Mouse (Mus musculus) hindbrain, embryonic 14.5 days (tissue): ENCODE data around the gene Atp6v1c2. TPM values are rescaled to one million over a fixed set of nuclear protein-coding genes. Genes with fewer than 3 reads are reported as not detected.

ENCODE experiments used
- ATAC-seq: fragments of 200-750 bp; cut with Nextera tagmentation; 2 replicates; pipeline ENCODE4 v1.8.0; 2017; ENCODE audit warnings: moderate number of reproducible peaks, mild to moderate bottlenecking, moderate TSS enrichment, moderate library complexity; ENCODE audit not compliant: low FRiP score
- DNase-seq: peaks from one replicate; pipeline ENCODE4 v3.0.0-alpha.2; 2015; ENCODE audit warnings: low spot score
- H3K27ac ChIP-seq: fragments of 300-500 bp; sonication (generic); 2 replicates; pipeline ENCODE4 v1.5.1; 2014; ENCODE audit warnings: mild to moderate bottlenecking, moderate library complexity
- H3K27me3 ChIP-seq: fragments of 300-500 bp; sonication (generic); 2 replicates; pipeline ENCODE4 v1.6.1; 2014; ENCODE audit warnings: mild to moderate bottlenecking, low read length, mixed read lengths; ENCODE audit not compliant: control insufficient read depth, insufficient read depth
- H3K36me3 ChIP-seq: fragments of 300-500 bp; sonication (generic); replicated peaks from 2 replicates; pipeline ENCODE4 v1.6.1; 2014; ENCODE audit not compliant: control insufficient read depth, insufficient read depth
- H3K4me1 ChIP-seq: fragments of 300-500 bp; sonication (generic); replicated peaks from 2 replicates; pipeline ENCODE4 v1.6.1; 2014; ENCODE audit warnings: antibody characterized with exemption, low read length, mixed read lengths; ENCODE audit not compliant: control insufficient read depth, insufficient read depth
- H3K4me2 ChIP-seq: fragments of 300-500 bp; sonication (generic); replicated peaks from 2 replicates; pipeline ENCODE4 v1.6.1; 2014; ENCODE audit warnings: mild to moderate bottlenecking, moderate library complexity
- H3K4me3 ChIP-seq: fragments of 300-500 bp; sonication (generic); replicated peaks from 2 replicates; pipeline ENCODE4 v1.5.1; 2014; ENCODE audit warnings: mild to moderate bottlenecking, low read length
- H3K9ac ChIP-seq: fragments of 300-500 bp; sonication (generic); 2 replicates; pipeline ENCODE4 v1.6.1; 2014
- H3K9me3 ChIP-seq: fragments of 300-500 bp; sonication (generic); 2 replicates; pipeline ENCODE4 v1.6.1; 2016; ENCODE audit warnings: low read length; ENCODE audit not compliant: control insufficient read depth
- WGBS: fragments of 180-500 bp; shearing (Covaris S2); extraction: QIAGEN DNeasy Blood & Tissue Kit; methylation state at CpG from one replicate; pipeline ENCODE4 v1.1.7; 2014; 5-methylcytosine and 5-hydroxymethylcytosine counted together
- polyA plus RNA-seq: library from polyadenylated mRNA; unstranded; fragments of >200 nt; fragmentation: Nextera tagmentation; extraction: Ambion mirVana; gene quantifications from 2 replicates; pipeline ENCODE4 v1.2.1, GENCODE M21; 2014

Atp6v1c2 gene
- 0.55 and 0.67 TPM in 2 replicates for polyA plus RNA-seq

DNA sequence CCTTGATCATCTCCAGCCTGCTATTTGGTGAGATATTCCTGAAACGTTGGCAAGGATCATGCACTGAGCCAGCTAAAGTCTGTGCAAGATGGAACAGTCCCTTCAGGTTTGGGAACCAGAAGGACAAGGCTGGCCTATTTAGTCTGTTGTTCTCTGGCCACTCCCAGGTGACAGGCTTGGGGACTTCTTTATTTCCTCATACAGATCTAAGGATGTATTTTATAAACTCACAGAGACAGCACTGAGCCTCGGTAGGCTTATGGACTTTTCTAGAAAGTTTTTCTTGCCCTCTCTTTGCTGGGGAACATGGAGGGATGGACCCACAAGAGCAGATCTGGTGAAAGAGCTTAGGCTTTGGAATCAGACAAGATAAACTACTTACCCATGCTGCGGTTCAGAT, at the start of gene Atp6v1c2:
Gene Atp6v1c2, minus strand, starts transcription at position 101 of the 400 bp plus-strand sequence.
- Histone ChIP-seq H3K27me3 (peaks cover 11% of the 10 kb centered on the region), H3K4me2 (no peak within 1 kb of the TSS), H3K27ac (no peak within 1 kb of the TSS), H3K36me3 (no peaks in the 10 kb centered on the region), H3K4me1 (0 out of 2 replicates have a peak, but pooled peaks cover 7% of the 10 kb centered on the region), H3K9ac (no peak within 1 kb of the TSS), H3K4me3 (no peak within 1 kb of the TSS), H3K9me3 (no peaks in the 10 kb centered on the region)
- 88% methylated on average over 3 of the region's 3 CpGs for WGBS
- DNase-seq (no peak), ATAC-seq (no peak)

DNA sequence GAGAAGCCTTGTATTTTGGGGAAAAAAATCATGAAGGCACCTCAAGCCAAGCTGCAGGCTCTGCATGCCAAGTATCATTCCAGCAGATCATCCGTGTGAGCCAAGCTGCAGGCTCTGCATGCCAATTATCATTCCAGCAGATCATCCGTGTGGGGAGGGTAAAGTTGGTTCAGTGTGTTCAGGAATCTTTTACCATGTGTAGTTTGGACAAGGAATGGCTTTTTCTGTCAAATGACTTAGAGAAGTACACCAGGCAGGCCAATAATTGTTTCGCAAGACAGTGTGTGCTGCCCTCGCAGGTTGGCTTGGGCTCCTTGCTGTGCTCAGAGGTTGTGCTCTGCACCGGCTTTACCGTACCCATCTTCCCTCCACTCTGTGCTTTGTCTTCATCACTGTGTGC, 47.4 kb upstream of the Atp6v1c2 start:
- Histone ChIP-seq H3K27me3 (no peaks in the 10 kb centered on the region), H3K27ac (no peak overlapping the region), H3K36me3 (peaks cover 94% of the 10 kb centered on the region), H3K4me3 (no peak overlapping the region), H3K4me1 (no peaks in the 10 kb centered on the region), H3K4me2 (no peak overlapping the region), H3K9me3 (no peaks in the 10 kb centered on the region), H3K9ac (no peak overlapping the region)
- 92% methylated on average over 6 of the region's 6 CpGs for WGBS
- ATAC-seq = no peak
- no peak for DNase-seq

DNA sequence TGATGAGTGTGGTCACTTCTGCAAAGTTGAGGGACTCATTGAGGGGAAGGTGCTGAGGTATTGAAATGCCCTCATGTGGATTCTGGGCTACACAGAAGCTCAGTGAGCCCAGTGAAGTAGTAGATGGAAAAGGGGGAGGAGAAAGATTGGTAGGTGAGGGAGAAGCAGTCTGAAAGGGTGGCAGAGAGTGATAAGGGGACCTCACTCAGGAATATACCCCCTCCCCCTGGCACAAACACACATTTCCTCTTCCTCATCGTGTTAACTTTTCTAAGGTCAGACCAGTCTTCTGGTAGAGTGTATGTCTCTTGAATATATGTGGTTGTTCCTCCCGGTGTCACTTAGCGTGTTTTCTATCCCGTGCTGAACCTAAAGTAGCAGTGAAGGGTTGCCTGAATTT, 46.1 kb upstream of the Atp6v1c2 start:
- DNase-seq (no peak), ATAC-seq (no peak)
- Histone ChIP-seq H3K4me1 (no peaks in the 10 kb centered on the region), H3K27me3 (no peaks in the 10 kb centered on the region), H3K9ac (no peak overlapping the region), H3K27ac (no peak overlapping the region), H3K4me2 (no peak overlapping the region), H3K4me3 (no peak overlapping the region), H3K9me3 (no peaks in the 10 kb centered on the region), H3K36me3 (peaks cover 96% of the 10 kb centered on the region)
- 94% methylated on average over 4 of the region's 4 CpGs for WGBS

DNA sequence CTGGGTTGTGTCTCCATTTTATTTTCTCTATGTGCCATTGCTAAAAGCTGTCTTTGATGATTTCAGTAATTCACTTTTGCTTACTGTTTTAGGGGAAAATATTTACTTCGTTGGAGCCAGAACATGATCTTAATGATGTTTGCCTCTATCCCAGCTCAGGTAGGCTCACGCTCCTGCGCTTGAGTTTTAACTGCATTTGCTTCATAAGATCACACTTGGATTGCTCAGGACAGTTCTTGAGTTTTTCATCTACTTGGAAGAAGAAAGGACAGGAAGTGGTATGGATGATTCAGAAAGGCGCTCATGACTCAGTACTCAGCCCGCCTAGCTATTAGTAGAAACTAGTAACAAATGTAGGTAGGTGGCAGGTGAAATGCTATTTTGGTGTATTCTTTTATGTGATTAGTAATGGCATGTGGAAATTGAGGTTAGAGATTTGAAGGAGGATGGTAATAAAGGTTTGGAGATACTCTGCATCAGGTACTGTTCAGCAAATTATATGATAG, 44.4 kb upstream of the Atp6v1c2 start:
- H3K9me3 ChIP-seq = no peaks in the 10 kb centered on the region
- no peak overlapping the region for H3K4me3 ChIP-seq
- H3K27me3 ChIP-seq = no peaks in the 10 kb centered on the region
- DNase-seq (no peak), ATAC-seq (no peak)
- H3K9ac ChIP-seq = no peak overlapping the region
- H3K27ac ChIP-seq = no peak overlapping the region
- 99% methylated on average over 5 of the region's 5 CpGs for WGBS
- H3K36me3 ChIP-seq = peaks cover 92% of the 10 kb centered on the region
- H3K4me2 ChIP-seq = no peak overlapping the region
- H3K4me1 ChIP-seq = no peaks in the 10 kb centered on the region

DNA sequence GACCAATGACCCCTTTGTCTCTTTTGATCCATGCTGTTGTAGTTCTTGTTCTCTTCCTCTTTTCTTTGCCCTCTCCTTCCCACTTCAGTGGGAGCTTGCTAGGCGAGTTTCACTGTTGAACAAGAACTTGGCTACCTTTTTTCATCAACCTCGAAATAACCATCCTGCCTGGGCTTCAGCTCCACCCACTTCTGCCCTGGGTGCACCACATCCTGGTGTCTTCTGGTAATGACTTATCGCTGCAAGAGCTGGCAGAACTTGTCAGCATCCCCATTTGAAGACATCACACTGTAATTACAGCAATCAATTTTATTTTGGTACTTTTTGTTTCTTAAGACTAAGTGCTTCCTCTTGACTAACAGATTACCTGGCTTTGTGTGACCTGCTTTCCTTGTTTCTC, 43.5 kb upstream of the Atp6v1c2 start:
- no peak overlapping the region for H3K4me3 ChIP-seq
- H3K9ac ChIP-seq = no peak overlapping the region
- DNase-seq = no peak
- no peak for ATAC-seq
- no peaks in the 10 kb centered on the region for H3K4me1 ChIP-seq
- no peak overlapping the region for H3K27ac ChIP-seq
- no peaks in the 10 kb centered on the region for H3K27me3 ChIP-seq
- H3K9me3 ChIP-seq = no peaks in the 10 kb centered on the region
- 88% methylated on average over 3 of the region's 3 CpGs for WGBS
- H3K4me2 ChIP-seq = no peak overlapping the region
- H3K36me3 ChIP-seq = peaks cover 92% of the 10 kb centered on the region

DNA sequence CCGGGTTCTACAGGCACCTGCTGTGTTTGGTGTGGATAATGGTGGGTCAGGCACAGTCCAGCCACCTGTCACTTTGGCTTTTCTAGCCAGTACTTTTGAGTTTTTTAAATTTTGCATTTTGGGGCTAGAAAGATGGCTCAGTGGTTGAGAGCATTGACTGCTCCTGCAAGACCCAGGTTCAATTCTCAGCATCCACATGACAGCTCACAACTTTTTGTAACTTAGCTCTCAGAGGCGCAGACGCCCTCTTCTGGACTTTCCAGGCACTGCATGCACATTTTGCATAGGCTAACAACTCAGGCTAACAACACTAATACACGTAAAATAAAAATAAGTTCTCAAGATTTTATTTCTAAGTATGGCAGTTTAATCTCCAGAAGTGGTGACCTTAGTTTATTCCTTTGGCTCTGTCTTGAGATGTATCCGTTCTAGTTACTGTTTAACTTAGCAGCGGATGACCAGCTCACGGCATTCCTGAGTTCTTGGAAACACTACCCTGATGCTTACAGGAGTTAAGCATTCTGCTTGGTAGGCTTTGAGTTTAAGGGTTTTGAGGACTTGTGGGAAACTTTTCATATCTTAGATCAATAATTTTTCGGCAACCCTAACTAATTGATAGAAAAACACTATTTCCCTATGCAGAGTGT, 42.6 kb upstream of the Atp6v1c2 start:
- H3K36me3 ChIP-seq = peaks cover 87% of the 10 kb centered on the region
- no peak overlapping the region for H3K4me2 ChIP-seq
- ATAC-seq (no peak), DNase-seq (no peak)
- H3K9ac ChIP-seq = no peak overlapping the region
- H3K9me3 ChIP-seq = no peaks in the 10 kb centered on the region
- no peaks in the 10 kb centered on the region for H3K4me1 ChIP-seq
- no peak overlapping the region for H3K4me3 ChIP-seq
- no peak overlapping the region for H3K27ac ChIP-seq
- 87% methylated on average over 8 of the region's 8 CpGs for WGBS
- no peaks in the 10 kb centered on the region for H3K27me3 ChIP-seq

DNA sequence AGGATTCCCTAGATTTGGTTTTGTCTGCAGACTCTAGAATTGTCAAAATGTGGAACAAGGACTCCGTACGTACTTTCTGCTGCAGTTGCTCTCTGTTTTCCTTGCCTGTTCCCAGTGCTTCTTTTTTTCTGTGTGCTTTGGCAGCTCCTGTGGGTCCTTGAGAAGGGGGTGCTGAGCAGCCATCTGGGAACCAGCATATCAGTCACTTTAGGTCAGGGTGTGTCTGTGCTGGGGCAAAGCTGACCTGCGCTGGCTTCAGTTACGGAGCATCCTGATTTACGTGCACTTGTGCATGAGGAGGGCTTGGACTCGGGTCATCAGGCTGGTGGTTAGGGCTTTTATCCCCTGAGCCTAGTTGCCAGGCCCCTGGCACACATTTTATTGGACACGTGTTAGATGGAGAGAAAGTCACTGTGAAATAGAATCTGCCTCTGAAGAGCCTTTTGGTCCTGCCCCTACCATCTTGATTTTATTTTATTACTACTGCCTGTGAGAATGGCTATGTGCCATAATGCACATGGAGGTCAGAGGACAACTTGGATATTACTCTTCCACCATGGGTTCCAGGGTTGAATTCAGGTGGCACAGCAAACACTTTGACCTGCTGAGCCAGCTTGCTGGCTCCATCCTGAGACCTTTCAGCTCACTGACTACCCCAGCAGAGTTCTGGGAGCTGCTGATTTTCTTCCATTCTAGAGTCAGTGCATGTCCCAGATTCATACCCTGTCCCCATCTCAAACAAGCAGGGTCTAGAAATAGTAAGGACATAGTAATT, 40.6 kb upstream of the Atp6v1c2 start:
- Histone ChIP-seq H3K4me1 (no peaks in the 10 kb centered on the region), H3K4me3 (no peak overlapping the region), H3K36me3 (peaks cover 80% of the 10 kb centered on the region), H3K9ac (no peak overlapping the region), H3K4me2 (no peak overlapping the region), H3K27ac (no peak overlapping the region), H3K9me3 (no peaks in the 10 kb centered on the region), H3K27me3 (no peaks in the 10 kb centered on the region)
- WGBS = 100% methylated on average over 7 of the region's 7 CpGs
- ATAC-seq = no peak
- no peak for DNase-seq

DNA sequence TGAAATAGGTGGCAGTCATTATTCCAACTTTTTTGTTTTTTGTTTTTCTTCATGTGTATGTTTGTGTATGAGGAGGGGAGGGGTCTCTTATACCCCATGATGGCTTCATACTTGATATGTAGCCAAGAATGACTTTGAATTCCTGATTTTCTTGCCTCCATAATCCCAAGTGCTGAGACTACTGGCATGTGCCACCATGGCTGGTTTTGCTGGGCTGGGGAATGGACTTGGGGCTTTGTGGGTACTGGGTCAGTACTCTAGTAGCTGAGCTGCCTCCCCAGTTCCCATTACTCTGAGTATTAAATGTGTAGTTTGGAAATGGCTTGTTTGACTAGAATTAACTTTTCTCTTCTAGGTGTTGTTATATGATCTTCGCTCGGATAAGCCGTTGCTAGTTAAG, 40.0 kb upstream of the Atp6v1c2 start:
- WGBS = 100% methylated on average over 3 of the region's 3 CpGs
- Histone ChIP-seq H3K36me3 (peaks cover 80% of the 10 kb centered on the region), H3K27ac (no peak overlapping the region), H3K27me3 (no peaks in the 10 kb centered on the region), H3K4me2 (no peak overlapping the region), H3K4me3 (no peak overlapping the region), H3K4me1 (no peaks in the 10 kb centered on the region), H3K9me3 (no peaks in the 10 kb centered on the region), H3K9ac (no peak overlapping the region)
- DNase-seq (no peak), ATAC-seq (no peak)

DNA sequence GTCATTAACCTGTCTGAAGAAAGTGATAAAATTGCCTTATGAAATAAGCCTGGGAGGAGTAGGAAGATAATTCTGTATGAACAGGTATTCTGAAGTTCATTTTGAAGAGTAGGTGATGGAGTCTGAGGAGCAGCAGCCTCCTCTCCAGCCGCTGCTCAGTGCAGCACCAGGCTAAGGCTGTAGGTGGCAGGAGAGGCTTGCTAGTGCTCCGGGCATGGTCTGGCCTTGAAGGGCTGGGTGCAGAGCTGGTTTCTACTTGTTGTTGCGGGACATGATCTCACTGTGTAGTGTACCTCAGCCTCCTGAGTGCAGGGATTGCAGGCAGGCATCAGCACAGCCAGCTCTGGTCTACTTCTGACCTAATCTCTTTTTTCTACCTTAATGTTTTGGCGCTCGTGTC, 37.8 kb upstream of the Atp6v1c2 start:
- peak; percentile 52 for DNase-seq
- 71% methylated on average over 5 of the region's 5 CpGs for WGBS
- ATAC-seq = peak; percentile 70
- peaks cover 80% of the 10 kb centered on the region for H3K36me3 ChIP-seq
- H3K4me1 ChIP-seq = no peaks in the 10 kb centered on the region
- no peak overlapping the region for H3K4me2 ChIP-seq
- H3K9ac ChIP-seq = no peak overlapping the region
- H3K27ac ChIP-seq = no peak overlapping the region
- no peaks in the 10 kb centered on the region for H3K27me3 ChIP-seq
- no peaks in the 10 kb centered on the region for H3K9me3 ChIP-seq
- H3K4me3 ChIP-seq = no peak overlapping the region
